Mouse (Mus musculus) lung, postnatal 14 days (tissue): Measurements from ENCODE around the gene Acsm2.
A peak's percentile ranks its signal among the peaks of the same experiment; 100 is the strongest.
"Not testable (repeated sequence)": the region's sequence is repeated elsewhere in the genome, so short reads cannot be mapped to it uniquely, and the experiment has no call there.

Experiments used
- DNase-seq: peaks from one replicate; pipeline ENCODE4 v3.0.0; 2021

The Acsm2 gene

DNA sequence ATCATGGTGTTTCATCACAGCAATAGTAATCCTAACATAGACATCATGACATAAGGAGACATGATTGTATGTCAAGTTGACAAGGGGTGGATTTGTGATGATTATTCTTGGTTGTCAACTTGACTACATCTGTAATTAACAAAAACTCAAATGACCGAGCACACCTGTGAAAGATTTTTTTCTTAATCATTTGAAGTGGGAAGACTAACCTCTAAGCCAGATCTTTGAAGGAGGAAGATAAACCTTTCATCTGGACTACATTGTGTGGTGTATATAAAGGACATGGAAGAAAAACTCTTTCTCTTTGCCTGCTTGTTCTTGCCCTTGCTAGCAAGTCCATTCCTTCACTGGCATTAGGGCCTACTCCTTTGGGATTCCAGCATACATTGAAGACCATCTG, at the start of gene Acsm2:
Gene Acsm2 (plus strand): TSS at position 301 of the 400 bp plus-strand sequence.
- DNase-seq = no peak

DNA sequence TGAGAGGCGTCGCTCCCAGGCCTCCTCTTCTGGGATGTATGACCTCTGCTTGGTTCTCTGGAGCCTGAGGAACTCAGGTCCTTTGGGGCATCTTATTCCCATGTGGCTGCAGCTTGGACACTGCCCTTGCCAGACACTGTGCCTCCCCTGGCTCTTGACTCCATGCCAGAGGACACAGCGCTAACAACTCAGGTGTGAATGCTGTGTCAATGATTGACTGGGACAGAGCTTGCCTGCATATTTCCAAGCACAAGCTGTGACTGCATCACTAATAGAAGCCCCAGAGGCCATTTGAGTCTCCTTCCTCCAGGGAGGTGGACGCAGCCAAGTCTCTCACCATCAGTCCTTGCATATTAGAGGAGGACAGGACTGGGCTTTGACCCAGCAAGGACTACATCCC, 43.0 kb upstream of the Acsm2 start:
- DNase-seq = no peak

GRCm38 (mm10) chr7:119513056-119513455, 41.1 kb upstream of the Acsm2 start:
- DNase-seq = peak; percentile 12

DNA sequence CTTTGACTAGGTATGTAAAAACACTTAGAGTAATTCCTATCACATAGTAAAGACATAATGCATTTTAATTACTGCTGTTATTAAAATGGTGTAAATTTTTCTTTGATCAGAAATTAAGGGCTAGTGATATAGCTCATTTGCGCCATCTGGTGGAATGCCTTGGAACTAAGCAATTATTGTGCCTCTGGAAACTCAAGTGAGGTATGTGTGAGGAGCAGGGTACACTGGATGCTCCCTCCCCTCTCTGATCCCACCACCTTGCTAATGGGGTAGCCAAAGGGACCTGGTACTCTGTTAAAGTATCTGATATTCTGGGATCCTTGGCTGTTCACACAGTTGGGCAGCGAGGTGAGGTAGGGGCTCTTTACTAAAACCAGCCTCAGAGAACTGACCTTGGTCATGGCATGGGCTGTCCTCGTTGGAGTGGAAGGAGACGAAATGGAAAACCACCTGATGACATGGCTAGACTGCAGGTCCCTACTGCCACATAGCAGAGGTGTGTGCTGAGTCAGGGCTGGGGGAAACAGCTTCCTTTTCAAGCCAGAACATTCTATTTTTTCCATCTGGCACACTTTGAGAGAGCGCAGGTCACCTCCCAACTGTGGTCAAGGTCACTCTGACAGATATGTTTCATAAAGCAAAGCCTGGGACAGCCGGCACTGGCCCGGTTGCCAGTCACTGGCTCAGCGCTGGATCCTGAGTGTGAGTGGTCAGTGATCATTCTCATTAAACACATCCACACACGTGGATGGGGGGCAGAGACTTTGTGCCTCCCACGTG, 38.5 kb upstream of the Acsm2 start:
- DNase-seq = peak; percentile 48

GRCm38 (mm10) chr7:119516272-119516558, 37.9 kb upstream of the Acsm2 start:
- no peak for DNase-seq

GRCm38 (mm10) chr7:119519163-119519562, 35.0 kb upstream of the Acsm2 start, which contains the start of gene Acsm5:
TSS of gene Acsm5 (plus strand) at chr7:119519463.
- no peak for DNase-seq

- DNase-seq = peak; percentile 65
Measured at GRCm38 (mm10) chr7:119519654-119520053, 34.5 kb upstream of the Acsm2 start.

DNA sequence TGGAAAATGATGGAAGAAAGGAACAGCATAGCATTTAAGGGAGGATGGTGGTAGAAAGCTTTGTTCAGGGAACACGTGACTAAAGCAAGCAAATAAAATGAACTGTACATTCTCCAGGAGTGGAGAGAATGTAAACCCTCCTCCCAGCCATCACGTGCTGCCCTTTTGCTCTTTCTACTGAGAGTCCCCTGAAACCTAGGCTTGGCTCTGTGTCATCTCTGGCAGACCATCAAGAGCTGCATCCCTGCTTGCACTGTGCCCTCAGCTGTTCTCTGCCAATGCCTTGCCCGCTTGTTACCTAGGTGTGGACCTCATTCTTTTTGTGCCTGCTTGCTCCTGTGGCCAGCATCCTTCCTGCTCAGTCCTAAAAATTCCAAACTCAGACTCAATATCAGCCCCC, 32.3 kb upstream of the Acsm2 start:
- no peak for DNase-seq

DNA sequence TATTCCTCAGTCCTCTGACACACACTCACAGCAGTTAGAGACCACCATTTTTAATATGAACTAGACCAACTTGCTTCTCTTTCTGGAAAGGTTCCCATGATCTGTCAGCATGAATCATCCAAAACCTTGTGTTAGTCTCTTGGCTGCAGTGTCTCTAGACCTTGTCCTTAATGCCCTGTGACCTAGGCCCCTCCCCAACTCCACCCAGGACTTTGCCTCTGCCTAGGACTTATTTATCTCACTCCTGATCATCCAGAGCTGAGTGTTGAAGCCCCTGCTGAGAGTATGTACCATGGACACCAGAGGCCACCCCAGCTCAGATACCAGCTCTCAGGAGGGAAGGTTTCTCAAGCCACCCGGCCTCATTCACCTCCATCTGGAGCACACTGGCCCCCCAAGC, 31.8 kb upstream of the Acsm2 start:
- no peak for DNase-seq

DNA sequence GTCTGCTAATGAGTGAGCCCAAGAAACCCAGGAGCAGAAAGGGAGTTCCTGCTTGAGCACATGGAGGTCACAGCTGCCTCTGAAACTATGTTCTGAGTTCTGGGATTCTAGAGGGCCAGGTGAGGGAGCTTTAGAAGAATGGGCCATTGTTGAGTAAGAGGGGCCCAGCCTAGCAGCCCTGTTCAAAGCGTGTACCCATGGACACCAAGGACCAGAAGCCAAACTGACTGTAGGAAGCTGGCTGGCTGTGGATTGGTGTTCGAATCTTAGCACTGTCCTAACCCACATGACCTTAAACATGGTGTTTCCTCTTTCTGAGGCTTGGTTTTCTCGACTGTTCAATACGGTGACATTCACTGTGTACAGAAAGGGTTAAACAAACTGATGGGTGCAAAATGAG, 30.8 kb upstream of the Acsm2 start, which contains the start of gene Pdilt:
Gene Pdilt (minus strand): TSS at position 101 of the 400 bp plus-strand sequence.
- DNase-seq = no peak

GRCm38 (mm10) chr7:119525881-119526281, 28.3 kb upstream of the Acsm2 start:
- DNase-seq = no peak

- DNase-seq = no peak
Measured at GRCm38 (mm10) chr7:119526486-119526885, 27.7 kb upstream of the Acsm2 start.

- no peak for DNase-seq
Measured at GRCm38 (mm10) chr7:119527135-119527534, 27.0 kb upstream of the Acsm2 start.

DNA sequence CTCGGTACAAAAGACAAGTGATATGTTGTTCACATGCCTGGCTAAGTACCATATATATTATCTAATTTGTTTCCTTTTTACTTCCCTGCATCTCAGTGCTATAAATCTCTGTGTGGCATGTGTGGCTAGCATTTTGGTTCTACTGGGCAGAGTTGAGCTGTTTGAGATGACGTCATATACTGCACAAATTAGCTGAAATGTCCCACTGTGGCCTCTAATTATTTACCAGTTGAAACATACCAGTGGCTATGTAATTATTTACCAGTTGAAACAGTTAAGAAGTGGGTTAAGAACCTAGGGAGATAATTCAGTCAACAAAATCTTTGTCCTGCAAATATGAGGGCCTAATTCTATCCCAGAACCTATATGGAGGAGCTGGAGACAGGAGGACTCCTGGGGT, 26.6 kb upstream of the Acsm2 start:
- DNase-seq = no peak

DNA sequence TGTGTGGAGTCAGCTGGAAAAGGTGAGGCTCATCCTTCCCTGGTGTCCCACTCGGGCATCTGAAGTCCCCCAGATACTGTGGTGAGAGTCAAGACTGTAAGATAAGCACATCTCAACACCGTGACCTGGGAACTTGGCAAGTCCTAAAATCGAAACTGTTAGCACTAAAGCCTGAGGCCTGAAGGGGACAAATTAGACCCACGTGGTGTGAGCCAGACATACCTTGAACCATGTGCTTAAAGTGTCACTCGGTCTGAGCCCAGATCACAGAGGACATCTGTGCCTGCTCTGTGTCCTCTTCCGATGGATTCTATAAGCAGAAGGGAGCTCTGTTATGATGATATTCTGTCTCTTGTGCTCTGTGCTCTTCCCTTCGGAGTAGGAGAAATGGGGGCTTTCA, 25.5 kb upstream of the Acsm2 start:
- no peak for DNase-seq

GRCm38 (mm10) chr7:119532924-119533323, 21.2 kb upstream of the Acsm2 start:
- no peak for DNase-seq

DNA sequence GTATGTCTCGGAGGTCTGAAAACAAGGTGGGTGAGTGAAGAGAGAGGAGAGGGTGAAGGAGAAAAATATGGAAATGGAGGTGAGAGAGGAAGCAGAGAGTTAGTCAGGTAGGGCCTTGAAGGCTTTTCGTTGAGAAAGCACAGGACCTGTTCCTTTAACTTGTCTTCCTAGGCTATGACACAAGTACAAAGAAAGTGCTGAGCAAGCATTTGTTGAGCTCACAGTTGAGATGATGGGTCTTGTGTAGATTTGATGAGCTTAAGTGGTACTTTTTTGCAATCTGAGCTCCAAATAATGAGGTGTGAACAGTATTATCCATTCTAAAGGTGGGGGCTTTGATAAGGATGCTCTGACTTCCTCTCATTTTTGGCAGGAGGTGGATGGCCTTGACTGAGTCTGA, 19.8 kb upstream of the Acsm2 start:
- no peak for DNase-seq

- DNase-seq = no peak
Measured at GRCm38 (mm10) chr7:119542445-119542844, 11.7 kb upstream of the Acsm2 start.

- DNase-seq = no peak
Measured at GRCm38 (mm10) chr7:119545572-119545971, 8.6 kb upstream of the Acsm2 start.

DNA sequence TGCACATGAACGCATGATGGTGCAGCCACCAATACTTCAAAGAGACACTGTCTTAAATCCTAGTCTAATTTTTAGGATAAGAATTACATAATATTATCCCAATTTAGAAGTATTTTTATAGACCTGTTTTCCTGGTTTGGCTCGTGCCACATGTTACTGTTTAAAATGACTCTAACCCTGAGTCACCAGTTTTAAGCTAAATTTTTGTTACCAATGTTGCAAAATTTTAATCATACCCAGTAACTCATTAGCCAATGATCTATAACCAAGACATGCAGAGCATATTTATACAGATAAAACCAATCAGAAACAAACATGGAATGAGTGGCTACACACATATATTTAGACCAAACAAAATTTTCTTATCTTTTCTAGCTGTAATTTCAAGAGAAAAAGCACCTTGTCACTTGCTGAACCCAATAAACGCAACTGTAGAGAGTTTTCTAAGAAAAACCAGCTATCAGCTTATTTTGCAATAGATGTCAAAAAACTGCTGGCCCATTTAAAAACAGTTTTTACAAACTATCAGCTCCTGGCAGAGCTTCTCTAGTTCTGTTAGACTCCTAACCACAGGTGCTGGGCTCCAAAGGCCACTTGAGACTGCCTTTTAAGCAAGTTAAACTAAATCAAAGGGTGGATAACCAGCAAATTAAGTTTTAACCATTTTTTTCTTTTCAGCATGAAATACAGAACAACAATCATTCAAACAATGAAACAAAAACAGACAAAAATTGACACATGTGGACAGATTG, 3.5 kb upstream of the Acsm2 start:
- DNase-seq = no peak

DNA sequence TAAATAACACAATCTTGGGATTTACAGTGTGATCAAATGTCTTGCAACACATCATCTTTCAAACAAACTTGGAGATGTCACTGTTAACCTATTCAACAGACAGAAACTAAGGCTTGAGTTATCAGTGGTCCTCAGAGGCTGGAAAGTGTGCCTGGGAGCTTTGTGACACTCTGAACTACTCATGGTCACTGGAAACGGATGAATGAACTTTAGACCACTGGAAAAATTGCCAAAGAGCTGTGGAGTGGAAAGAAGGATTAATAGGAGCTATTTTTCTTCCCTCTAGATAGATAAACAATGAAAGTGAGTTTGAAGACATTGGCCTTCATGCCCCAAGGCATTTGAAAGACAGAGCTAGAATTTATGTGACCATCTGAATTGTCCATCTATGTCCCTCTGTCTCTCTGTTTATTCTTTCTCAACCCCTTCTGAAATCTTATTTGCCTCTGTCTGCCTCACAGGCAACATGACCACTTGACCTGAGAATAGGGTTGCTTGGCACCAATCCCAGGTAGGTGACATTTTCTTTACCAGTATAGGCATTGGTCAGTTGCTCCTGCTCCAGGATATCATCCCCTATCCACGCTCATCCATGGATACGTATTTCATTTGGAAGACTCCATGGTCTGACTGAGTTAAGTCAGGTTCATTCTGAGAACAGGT, 5.8 kb downstream of the Acsm2 start:
- no peak for DNase-seq

GRCm38 (mm10) chr7:119560452-119560835, 6.3 kb downstream of the Acsm2 start:
- DNase-seq = no peak

DNA sequence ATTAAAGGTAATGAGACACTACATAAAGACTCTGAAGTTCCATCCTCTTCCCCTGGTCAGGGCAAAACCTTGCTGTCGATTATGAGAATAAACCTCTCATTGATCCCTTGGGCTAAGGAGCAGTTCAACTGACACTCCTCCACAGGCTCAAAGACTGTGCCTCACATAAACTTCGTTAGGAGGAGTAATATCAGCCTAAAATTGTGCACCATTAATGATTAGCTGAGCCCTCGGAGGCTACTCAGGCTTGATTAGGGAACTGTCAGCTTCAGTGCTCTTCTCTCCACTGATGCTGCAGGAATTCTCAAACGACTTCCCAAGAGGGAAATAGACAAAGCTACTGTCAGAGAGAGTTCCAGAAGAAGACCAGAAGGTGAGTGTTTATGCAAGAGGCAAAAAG, 7.3 kb downstream of the Acsm2 start:
- no peak for DNase-seq

- not testable (repeated sequence) for DNase-seq
Measured at GRCm38 (mm10) chr7:119562476-119562875, 8.3 kb downstream of the Acsm2 start.
